Mouse (Mus musculus): ENCODE data around the gene Itga7.

Itga7 gene

DNA sequence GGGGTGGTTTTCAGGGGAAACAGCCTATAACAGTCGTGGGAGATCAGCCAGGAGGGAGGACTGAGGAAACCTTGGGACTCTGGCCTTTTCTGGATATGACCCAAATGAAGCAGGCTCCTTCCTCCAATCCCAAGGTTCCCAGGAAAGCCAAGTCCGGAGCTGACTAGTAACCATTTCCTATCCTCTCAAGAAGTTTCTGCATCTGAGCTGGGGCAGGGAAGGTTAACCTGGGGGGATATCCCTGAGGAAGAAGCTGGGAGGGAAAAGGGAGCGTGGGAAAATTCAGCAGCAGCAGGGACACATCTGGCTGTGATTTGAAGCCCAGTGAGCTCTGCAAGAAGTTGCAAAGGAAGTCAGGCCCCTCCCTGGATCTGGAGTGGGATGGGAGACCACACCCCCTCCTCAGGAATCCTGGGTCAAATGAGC, 12.9 kb upstream of the Itga7 start:
- no peak for TF ChIP-seq GATA4 (IDR thresholded peaks at IDR 0.05; ENCODE audit: insufficient replicate concordance, low read length)

DNA sequence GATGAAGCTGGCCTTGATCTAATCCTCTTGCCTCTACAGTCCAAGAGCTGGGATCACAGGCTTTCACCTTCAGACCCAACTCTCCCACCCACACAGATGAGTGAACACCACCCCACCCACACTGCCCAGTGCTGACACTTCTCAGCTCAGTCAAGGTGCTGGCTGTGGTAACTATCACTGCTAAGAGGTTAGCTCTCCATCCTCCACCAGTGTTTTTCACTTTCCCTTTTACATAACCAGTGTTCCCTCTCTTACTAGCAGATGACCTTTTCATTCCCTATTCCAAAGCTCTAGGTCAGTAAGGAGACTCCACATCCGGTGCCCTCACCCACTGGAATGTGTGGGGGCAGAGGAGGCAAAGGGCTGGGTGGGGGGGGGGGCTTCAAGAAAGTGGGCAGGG, 12.4 kb upstream of the Itga7 start:
- TF ChIP-seq GATA4 (IDR thresholded peaks at IDR 0.05; ENCODE audit: insufficient replicate concordance, low read length), result no peak

DNA sequence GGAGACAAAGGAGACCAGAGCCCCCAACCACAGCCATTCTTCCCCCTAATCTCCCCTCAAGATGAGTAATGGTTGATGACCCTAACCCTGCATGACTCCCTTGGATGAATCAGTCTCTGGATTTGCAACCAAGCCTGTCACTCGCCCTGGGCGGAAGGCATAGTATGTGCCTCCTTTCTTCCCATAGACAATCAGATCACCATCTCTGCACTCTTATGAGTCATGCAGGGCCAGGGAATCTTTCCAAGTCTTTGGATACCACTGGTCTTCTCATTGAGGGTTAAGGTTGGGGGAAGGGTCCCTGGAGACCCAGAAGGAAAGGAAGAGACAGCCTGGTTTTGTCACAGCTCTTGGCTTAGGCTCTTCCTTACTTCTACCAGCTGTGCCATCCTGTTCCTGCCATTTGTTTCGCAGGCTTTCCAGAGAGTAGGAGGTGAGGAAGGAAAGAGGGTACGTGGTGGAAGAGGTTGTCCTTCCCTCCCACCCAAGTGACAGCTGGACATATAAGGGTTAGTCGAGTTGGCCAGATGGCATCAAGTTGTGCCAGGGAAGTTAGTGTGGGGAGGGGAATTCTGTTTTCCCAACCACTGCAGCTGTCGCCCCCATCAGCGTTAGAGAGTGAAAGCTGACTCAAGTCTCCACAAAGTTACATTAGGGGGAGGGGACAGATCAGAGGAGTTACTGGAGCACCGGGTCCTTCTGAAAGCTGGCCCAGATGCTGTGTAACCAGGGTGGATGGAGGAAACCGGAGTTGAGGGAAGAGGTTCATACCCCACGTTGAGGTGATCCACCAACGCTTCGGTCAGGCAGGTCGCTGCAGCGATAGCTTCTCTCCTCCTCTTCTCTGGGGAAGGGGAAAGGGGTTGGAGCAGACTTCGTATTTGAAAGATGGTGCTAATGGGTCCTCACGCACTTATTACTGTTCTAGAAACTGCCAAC, 11.5 kb upstream of the Itga7 start:
- TF ChIP-seq GATA4 (IDR thresholded peaks at IDR 0.05; ENCODE audit: insufficient replicate concordance, low read length), result no peak

DNA sequence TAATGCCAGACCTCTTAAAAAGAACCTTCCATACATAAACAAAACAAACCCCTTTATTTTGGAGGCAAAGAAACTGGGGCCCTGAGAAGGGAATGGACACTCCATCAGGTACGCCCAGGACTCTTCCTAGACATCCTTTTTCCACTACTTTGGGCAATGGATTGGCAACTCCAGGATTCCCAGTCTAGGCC, 10.9 kb upstream of the Itga7 start, which contains the start of gene Rdh5:
Gene Rdh5 (minus strand): TSS at position 67 of the 191 bp plus-strand sequence.
- no peak for TF ChIP-seq GATA4 (IDR thresholded peaks at IDR 0.05; ENCODE audit: insufficient replicate concordance, low read length)

DNA sequence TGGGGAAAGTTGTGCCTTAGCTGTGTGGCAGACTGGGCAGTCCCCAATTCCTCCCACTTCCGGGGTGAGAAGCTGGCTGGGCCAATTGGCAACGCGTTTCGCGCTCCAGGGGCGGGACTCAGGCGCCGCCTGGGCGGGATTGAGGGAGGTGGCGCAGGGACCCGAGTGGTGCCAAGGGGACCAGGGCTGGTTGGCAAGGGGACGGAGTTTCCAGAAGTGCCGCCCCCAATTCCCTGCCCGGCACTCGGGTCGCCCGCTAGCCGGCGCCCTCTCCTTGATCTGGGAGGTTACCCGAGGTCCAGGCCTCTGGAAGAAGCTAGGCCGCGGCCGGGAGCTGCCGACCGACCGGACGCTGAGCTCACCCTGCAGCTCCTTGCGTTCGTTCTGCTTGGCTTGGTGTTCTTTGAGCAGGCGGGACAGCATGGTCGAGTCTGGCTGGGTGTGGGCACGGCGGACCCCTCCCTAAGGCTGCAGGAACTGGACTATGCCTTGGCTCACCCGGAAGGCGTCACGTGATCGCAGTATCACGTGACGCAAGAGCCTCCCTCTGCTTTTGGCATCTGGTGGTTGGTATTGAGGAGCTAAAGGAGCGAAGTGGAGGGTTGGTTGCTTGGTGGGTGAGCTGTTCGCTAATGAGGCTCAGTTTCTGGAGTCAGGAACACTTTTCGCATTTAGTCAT, 10.5 kb upstream of the Itga7 start:
- no peak for TF ChIP-seq GATA4 (IDR thresholded peaks at IDR 0.05; ENCODE audit: insufficient replicate concordance, low read length)

DNA sequence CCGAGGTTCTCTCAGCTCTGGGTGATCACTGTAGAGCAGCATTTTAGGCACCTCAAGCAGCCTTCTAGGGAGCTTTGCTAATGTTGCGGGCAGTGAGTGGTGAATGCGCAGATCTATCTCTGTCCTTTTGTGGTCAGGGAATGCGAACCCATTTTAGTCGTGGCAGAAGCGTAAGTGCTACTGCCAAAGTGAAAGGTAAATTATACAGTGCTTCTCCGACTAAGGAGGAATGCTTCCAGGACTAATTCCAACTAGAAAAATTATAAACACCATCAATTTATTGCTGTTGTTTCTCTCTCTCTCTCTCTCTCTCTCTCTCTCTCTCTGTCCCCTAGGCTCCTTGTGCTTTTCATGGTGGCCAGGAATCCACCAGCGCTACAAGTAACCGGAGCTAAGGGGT, 9.7 kb upstream of the Itga7 start, which contains the start of gene Bloc1s1:
Gene Bloc1s1 (minus strand): TSS at position 101 of the 400 bp plus-strand sequence.
- TF ChIP-seq GATA4 (IDR thresholded peaks at IDR 0.05; ENCODE audit: insufficient replicate concordance, low read length), result no peak

DNA sequence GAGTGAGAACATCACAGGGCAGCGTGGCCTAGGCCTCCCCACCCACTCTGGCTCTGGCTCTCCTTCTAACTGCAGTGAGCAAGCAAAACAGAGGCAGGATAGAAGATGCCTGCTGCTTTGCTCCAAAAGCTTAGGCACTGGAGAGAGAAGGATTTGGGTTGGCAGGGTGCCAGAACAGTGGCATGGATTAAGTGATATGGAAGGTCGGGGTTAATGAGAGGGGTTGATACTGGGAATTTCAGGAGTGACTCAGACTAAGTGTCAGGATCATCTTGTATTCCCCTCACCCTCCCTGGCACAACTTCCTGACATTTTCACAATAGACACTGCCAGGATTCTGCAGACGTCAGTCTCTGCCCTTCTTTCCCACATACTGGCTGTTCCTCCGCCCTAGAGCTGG, 5.3 kb upstream of the Itga7 start:
- no peak for TF ChIP-seq GATA4 (IDR thresholded peaks at IDR 0.05; ENCODE audit: insufficient replicate concordance, low read length)

DNA sequence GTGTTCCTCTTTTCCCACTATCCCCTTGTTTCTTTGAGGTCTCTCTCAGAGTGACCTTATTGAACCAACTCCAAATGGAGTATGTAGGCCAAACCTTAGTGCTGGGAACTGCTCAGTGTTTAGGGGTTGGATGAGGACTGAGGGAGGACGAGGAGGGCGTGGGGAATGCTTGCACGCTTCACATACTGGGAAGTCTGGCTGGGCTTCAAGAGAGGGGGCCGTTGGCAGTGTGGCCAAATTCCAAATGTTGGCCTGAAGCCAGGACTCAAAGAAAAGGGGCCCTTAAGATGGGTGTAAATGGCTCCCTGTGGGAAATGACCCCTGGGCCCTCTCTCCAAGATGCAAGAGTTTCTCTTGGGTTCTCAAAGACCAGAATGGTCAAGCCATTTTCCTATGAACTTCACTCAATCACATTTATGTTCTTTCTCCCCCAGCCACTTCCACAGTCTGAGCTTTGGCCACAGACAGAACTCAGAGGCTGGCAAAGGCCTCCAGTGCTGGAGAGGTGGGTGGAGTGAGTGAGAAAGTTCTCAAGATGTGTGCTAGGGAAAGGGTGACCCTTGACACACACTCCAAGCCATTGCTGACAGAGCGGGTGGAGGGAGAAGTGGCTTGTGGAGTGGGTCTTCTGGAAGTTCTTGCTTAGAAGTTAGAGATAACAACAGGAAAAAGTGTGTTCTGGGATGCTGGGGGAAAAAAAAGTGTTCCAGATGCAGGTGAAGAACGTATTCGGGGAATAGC, 3.8 kb upstream of the Itga7 start:
- no peak for TF ChIP-seq GATA4 (IDR thresholded peaks at IDR 0.05; ENCODE audit: insufficient replicate concordance, low read length)

DNA sequence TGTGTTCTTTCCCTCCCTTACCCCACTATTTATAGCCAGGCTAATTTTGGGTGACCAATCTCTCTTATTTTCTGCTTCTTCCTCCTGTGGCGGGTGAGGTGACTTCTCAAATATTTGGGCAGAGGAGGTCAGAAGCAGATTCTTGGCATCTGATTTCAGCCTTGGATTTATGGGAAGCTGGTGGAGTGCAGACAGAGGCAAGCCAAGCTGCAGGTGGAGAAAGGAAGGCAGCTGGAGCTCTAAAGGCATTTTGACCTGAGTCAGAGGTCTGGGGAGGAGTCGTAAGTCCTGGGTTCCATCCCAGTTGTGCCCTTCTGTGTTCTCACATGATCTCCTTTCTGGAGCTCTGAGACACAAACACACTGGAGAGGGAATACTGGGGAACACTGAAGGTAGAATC, 2.2 kb upstream of the Itga7 start:
- no peak for TF ChIP-seq GATA4 (IDR thresholded peaks at IDR 0.05; ENCODE audit: insufficient replicate concordance, low read length)

DNA sequence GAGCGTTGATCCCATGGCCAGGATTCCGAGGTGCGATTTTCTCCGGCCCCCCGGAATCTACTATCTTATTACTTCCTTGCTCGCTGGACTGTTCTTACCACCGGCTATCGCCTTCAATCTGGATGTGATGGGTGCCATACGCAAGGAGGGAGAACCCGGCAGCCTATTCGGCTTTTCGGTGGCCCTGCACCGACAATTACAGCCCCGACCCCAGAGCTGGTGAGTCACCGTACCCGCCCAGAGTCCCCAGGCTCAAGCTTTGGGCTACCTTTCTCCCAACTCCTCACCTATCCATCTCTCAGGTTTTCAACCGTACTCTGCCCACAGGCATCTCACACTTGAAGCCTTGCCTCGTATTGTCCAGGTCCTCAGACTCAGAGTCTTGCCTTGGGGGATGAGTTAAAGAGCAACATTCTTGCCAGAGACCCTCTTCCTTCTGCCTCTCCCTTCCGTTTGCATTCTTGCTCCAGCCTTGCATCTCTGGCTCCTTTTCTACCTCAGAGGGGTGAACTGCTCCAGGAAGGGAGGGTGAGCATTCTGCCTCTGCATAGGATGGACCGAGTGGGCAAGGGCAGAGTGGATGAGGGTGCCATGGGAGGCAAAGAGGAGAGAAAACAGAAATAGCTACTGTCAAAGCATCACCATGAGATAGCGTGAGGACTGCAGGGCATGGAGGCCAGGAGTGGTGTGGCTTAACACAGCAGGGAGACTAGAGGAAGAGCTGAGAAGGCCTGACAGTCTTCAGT, 531 bp downstream of the Itga7 start:
- no peak for TF ChIP-seq GATA4 (IDR thresholded peaks at IDR 0.05; ENCODE audit: insufficient replicate concordance, low read length)

DNA sequence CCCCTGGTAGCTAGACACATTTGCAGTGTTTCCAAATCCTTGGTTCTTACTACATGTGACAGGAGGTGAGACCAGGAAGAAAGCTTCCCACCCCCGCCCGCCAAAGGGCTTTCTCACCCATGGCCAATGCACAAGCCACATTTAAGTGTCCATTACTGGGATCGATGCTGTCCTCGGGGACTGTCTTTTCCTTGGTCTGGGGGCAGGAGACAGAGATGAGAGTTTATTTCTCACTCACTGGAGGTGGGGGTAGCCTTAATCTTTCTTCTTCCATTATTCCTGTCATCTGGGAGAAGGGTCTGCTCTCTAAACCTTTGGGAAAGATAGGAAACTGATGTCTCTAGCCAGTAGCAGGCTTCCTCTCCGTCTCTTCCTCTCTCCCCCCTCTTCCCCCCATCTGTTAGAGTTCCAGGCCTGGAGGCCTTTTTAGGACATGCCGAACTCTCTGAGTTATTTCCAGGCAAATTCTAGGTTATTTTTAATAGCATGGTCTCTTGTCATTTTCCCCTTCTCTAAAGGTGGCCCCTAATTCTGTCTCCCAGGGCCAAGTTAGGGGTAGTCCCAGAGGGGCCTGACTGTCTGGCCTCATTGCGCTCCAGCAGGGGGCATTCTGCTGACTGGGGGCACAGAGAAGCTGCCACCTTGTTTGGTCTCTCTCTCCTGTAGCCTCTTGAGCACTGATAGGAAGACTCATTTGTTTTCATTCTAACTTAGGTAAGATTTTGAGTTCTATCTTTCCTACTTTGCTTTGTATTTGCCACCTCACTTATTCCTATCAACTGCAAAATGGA, 1.6 kb downstream of the Itga7 start:
- TF ChIP-seq GATA4 (IDR thresholded peaks at IDR 0.05; ENCODE audit: insufficient replicate concordance, low read length), result no peak

DNA sequence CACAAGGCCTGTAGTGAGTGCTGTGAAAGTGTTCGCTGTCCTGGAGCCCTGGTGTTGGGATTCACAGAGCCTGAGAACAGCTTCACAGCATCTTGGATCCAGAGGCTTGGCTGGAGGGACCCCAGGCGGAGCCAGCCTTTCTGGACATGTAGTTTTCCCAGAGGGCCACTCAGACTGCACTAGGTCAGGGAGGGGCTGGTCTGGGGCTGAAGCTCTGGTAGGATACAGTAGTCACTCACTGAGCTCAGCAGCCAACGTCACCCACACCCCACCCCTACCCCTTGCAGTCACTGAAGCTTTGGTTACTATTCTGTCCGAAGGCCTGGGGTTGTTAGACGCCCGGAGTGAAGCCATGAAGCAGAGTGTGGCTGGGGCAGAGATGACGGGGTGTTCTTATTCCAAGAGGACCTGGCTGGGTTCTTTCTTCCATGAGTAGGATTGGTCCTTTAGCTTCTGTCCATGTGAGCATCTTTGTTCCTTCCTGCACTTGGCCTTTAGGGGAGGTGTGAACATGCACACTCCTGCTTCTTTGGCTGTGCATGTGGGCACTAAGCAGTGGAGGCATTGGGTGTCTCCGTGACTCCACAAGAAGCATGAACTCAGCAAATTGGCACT, 2.3 kb downstream of the Itga7 start:
- no peak for TF ChIP-seq GATA4 (IDR thresholded peaks at IDR 0.05; ENCODE audit: insufficient replicate concordance, low read length)

DNA sequence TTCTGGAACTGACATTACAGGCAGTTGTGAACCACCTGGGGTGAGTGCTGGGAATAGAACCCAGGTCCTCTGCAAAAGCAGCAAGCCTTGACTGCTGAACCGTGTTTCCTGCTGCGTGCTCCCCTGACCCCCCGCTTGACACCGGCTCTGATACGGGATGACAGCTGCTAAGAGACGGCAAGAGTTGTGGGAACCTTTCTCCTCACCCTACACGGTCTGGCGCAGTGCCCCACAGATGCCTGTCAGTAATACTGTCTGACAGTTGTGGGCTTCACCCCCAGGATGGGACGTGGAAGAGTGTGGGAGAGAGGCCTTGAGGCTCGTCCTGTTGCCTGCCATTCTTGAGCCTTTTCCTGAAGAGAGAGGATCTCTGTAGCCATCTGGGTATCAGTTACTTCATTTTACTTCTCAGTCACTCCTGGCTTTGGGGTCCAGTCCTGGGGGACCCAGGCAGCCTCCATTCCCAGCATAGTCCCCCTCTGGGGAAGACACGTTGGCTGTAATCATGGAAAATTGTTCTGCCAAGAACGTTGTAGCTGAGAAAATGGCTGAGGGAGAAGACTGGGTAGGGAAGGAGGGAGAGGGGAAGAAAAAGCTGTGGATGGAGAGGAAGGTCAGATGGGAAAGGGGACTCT, 4.3 kb downstream of the Itga7 start:
- TF ChIP-seq GATA4 (IDR thresholded peaks at IDR 0.05; ENCODE audit: insufficient replicate concordance, low read length), result no peak

DNA sequence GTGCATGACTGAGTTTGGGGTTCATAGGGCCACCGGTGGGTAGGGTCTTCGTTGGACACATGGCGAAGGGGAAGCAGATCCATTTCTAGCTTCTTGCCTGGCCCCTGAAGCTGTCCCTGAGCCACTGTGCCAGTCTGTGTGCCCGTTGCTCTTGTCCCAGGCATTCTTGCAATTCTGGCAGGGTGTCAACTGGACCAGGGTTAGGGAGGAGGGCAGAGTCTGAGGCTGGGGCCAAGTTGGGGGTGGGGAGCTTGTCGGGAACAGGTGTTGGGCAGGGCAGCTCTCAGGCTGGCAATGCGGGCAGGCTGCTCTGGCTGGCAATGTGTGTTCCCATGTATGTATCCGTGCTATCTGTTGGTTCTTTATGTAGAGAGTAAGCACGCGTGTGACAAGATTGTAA, 4.8 kb downstream of the Itga7 start:
- no peak for TF ChIP-seq GATA4 (IDR thresholded peaks at IDR 0.05; ENCODE audit: insufficient replicate concordance, low read length)
